Mouse (Mus musculus) C2C12 (cell line): ENCODE measurements around the gene Tmem53.

Experiments used
- CEBPB ChIP-seq: IDR thresholded peaks from one replicate; pipeline ENCODE4 v1.6.1; 2011; ENCODE audit warnings: low read depth, mild to moderate bottlenecking, control low read depth, moderate library complexity
- CTCF ChIP-seq: IDR thresholded peaks from one replicate; pipeline ENCODE4 v1.5.1; 2011; ENCODE audit not compliant: control insufficient read depth, insufficient read depth, insufficient read length
- FOSL1 ChIP-seq: IDR thresholded peaks from one replicate; pipeline ENCODE4 v1.8.0; 2011; ENCODE audit warnings: mild to moderate bottlenecking, low read length; ENCODE audit not compliant: poor library complexity, insufficient read depth, severe bottlenecking
- MAX ChIP-seq: IDR thresholded peaks from one replicate; pipeline ENCODE4 v1.6.1; 2011; ENCODE audit warnings: mild to moderate bottlenecking, control low read depth
- MYOD1 ChIP-seq: IDR thresholded peaks from one replicate; pipeline ENCODE4 v1.6.1; 2011; ENCODE audit warnings: low read depth; ENCODE audit not compliant: control insufficient read depth, insufficient read length
- USF1 ChIP-seq: IDR thresholded peaks from one replicate; pipeline ENCODE4 v1.6.1; 2011; ENCODE audit warnings: low read depth, mild to moderate bottlenecking, control low read depth, moderate library complexity

- no peak for TF ChIP-seq USF1
- TF ChIP-seq CTCF, result no peak
- no peak for TF ChIP-seq MYOD1
- no peak for TF ChIP-seq CEBPB
- TF ChIP-seq MAX, result no peak
- no peak for TF ChIP-seq FOSL1
Measured at GRCm38 (mm10) chr4:117267831-117268437, 16.2 kb downstream of the Tmem53 start.
